Mouse (Mus musculus) CH12.LX (cell line): ENCODE data around the gene Zfp746. TPM values are rescaled to one million over a fixed set of nuclear protein-coding genes. Genes with fewer than 3 reads are reported as not detected.

ENCODE experiments used
- DNase-seq: peaks from one replicate; pipeline ENCODE4 v3.0.0-alpha.2; 2013; ENCODE audit errors: extremely low read depth
- H3K27ac ChIP-seq: 2 replicates; pipeline ENCODE4 v1.5.1; 2012; ENCODE audit warnings: low read depth, mild to moderate bottlenecking, control low read depth, moderate library complexity; ENCODE audit not compliant: insufficient read depth
- H3K27me3 ChIP-seq: replicated peaks from 2 replicates; pipeline ENCODE3; 2012; ENCODE audit warnings: inconsistent platforms
- H3K36me3 ChIP-seq, 2 experiments: replicated peaks in 1 of 2; 2 replicates each; pipeline versions ENCODE3 to v1.6.1; 2012; ENCODE audit warnings: inconsistent platforms in 1 of 2, low read length in 1 of 2, mild to moderate bottlenecking in 1 of 2, mixed read lengths in 1 of 2, moderate library complexity in 1 of 2; ENCODE audit not compliant: control insufficient read depth in 1 of 2, insufficient read depth in 1 of 2
- H3K4me1 ChIP-seq, 2 experiments: 2 replicates each; pipeline ENCODE4 v1.6.1; 2012; ENCODE audit warnings: inconsistent platforms in 1 of 2, moderate library complexity in 1 of 2; ENCODE audit not compliant: insufficient read depth in 2 of 2, control insufficient read depth in 1 of 2
- H3K4me2 ChIP-seq: 2 replicates; pipeline ENCODE4 v1.6.1; 2012; ENCODE audit warnings: low read depth, mild to moderate bottlenecking, control low read depth; ENCODE audit not compliant: poor library complexity, insufficient read depth, severe bottlenecking
- H3K4me3 ChIP-seq, 3 experiments: fragments of 150-350 bp in 1 of 3; sonication (generic) in 1 of 3; replicated peaks in 1 of 3; 2 replicates each; pipeline versions ENCODE3 to v1.5.1; 2011 to 2012; ENCODE audit warnings: low read depth in 2 of 3, low read length in 2 of 3, mild to moderate bottlenecking in 2 of 3, moderate library complexity in 2 of 3, control low read depth in 1 of 3, improper control_type of control experiment in 1 of 3, inconsistent platforms in 1 of 3, mixed read lengths in 1 of 3; ENCODE audit not compliant: poor library complexity in 1 of 3
- H3K79me2 ChIP-seq: replicated peaks from 2 replicates; pipeline ENCODE4 v1.6.1; 2012; ENCODE audit warnings: mild to moderate bottlenecking, moderate library complexity; ENCODE audit not compliant: control insufficient read depth, poor library complexity, insufficient read depth, severe bottlenecking; ENCODE audit errors: extremely low read depth
- H3K9ac ChIP-seq: 2 replicates; pipeline ENCODE4 v1.6.1; 2012; ENCODE audit warnings: low read depth, mild to moderate bottlenecking, control low read depth, moderate library complexity; ENCODE audit not compliant: insufficient read depth
- H3K9me3 ChIP-seq: replicated peaks from 2 replicates; pipeline ENCODE3; 2012; ENCODE audit warnings: low read length, inconsistent platforms, mixed read lengths
- CTCF ChIP-seq, 2 experiments: IDR thresholded peaks in 1 of 2; conservative IDR thresholded peaks in 1 of 2; 2 replicates each; pipeline ENCODE4 v1.5.1; 2011 to 2012; ENCODE audit warnings: low read depth in 2 of 2, low read length in 2 of 2, improper control_type of control experiment in 1 of 2, inconsistent platforms in 1 of 2, mild to moderate bottlenecking in 1 of 2, moderate library complexity in 1 of 2
- EP300 ChIP-seq: IDR thresholded peaks from 2 replicates; pipeline ENCODE4 v1.6.1; 2011; ENCODE audit warnings: low read length, improper control_type of control experiment
- GABPA ChIP-seq: IDR thresholded peaks from 2 replicates; pipeline ENCODE4 v1.6.1; 2012; ENCODE audit warnings: low read depth, low read length, improper control_type of control experiment, inconsistent platforms; ENCODE audit not compliant: insufficient replicate concordance
- IRF4 ChIP-seq: IDR thresholded peaks from 2 replicates; pipeline ENCODE4 v1.6.1; 2014; ENCODE audit warnings: low read depth, mild to moderate bottlenecking, inconsistent platforms, low read length, improper control_type of control experiment
- JUN ChIP-seq: IDR thresholded peaks from 2 replicates; pipeline ENCODE4 v1.6.1; 2011; ENCODE audit warnings: low read depth, mild to moderate bottlenecking, low read length, improper control_type of control experiment, moderate library complexity; ENCODE audit not compliant: insufficient read depth
- JUND ChIP-seq: conservative IDR thresholded peaks from 2 replicates; pipeline ENCODE4 v1.6.1; 2011; ENCODE audit warnings: low read depth, low read length, improper control_type of control experiment
- KAT2A ChIP-seq: IDR thresholded peaks from 2 replicates; pipeline ENCODE4 v1.6.1; 2012; ENCODE audit warnings: low read length, improper control_type of control experiment, inconsistent platforms; ENCODE audit not compliant: insufficient replicate concordance
- MAZ ChIP-seq: IDR thresholded peaks from 2 replicates; pipeline ENCODE4 v1.6.1; 2012; ENCODE audit warnings: low read depth, mild to moderate bottlenecking, inconsistent platforms, low read length, improper control_type of control experiment, moderate library complexity
- MXI1 ChIP-seq: IDR thresholded peaks from 2 replicates; pipeline ENCODE4 v1.6.1; 2011; ENCODE audit warnings: mild to moderate bottlenecking, low read depth, low read length, improper control_type of control experiment
- RCOR1 ChIP-seq: conservative IDR thresholded peaks from 2 replicates; pipeline ENCODE4 v1.6.1; 2012; ENCODE audit warnings: low read depth, mild to moderate bottlenecking, inconsistent platforms, low read length, improper control_type of control experiment
- SMC3 ChIP-seq: IDR thresholded peaks from 2 replicates; pipeline ENCODE4 v1.6.1; 2011; ENCODE audit warnings: low read depth, low read length, improper control_type of control experiment
- ZMIZ1 ChIP-seq: IDR thresholded peaks from 2 replicates; pipeline ENCODE4 v1.6.1; 2012; ENCODE audit warnings: low read depth, mild to moderate bottlenecking, inconsistent platforms, low read length, improper control_type of control experiment
- ZNF384 ChIP-seq: IDR thresholded peaks from 2 replicates; pipeline ENCODE4 v1.6.1; 2012; ENCODE audit warnings: low read depth, low read length, improper control_type of control experiment, inconsistent platforms
- dilution Hi-C: fragments of 300-500 bp; cut with MboI; formaldehyde crosslinking; loops from 2 replicates; pipeline ENCODE4 v1.14.3; 2020; ENCODE audit warnings: low sequenced_read_pairs; ENCODE audit not compliant: extremely low pct_unique_long_range_greater_than_20kb, extremely low pct_ligation_motif_present
- in situ Hi-C: fragments of 300-500 bp; cut with MboI; formaldehyde crosslinking; loops from 3 replicates; pipeline ENCODE4 v1.14.3; 2019; ENCODE audit warnings: low sequenced_read_pairs, low pct_ligation_motif_present, low pct_unique_long_range_greater_than_20kb, mixed read lengths
- polyA plus RNA-seq: library from polyadenylated mRNA; unstranded; fragments of >175 nt; gene quantifications from 2 replicates; pipeline ENCODE4 v1.2.1, GENCODE M21; 2012; ENCODE audit warnings: low read depth; ENCODE audit not compliant: insufficient read length
- total RNA-seq, 2 experiments: library from RNA; depleted of rRNA; stranded (reverse); fragments of 300-350 nt in 1 of 2; fragments of >200 nt in 1 of 2; gene quantifications; 2 replicates each; pipeline ENCODE4 v1.2.3; 2012 to 2014

Zfp746 gene
- total and polyA plus RNA-seq, 3 experiments, result 17.9 to 18.8 (median 18.3) TPM

GRCm38 (mm10) chr6:48025905-48026660, 60.3 kb downstream of the Zfp746 start:
- dilution Hi-C loops (no loop called here), in situ Hi-C loops (no loop called here)
- Histone ChIP-seq H3K9me3 (peaks cover 12% of the 10 kb centered on the region), H3K9ac (no peak overlapping the region), H3K4me2 (no peak overlapping the region), H3K27ac (no peak overlapping the region), H3K4me3 (no peak overlapping the region), H3K27me3 (no peaks in the 10 kb centered on the region), H3K36me3 (peaks cover 41 to 77% of the 10 kb centered on the region in 2 experiments), H3K79me2 (no peaks in the 10 kb centered on the region), H3K4me1 (peaks cover 0 to 8% of the 10 kb centered on the region in 2 experiments; a peak in 1 of 4 replicates)
- DNase-seq, result no peak
- TF ChIP-seq EP300, result no peak
- TF ChIP-seq ZNF384, result no peak
- TF ChIP-seq MAZ, result no peak
- peak in 1 of 2 experiments; percentile 25; a peak in 2 of 4 replicates for TF ChIP-seq CTCF (conservative IDR thresholded peaks at IDR 0.05 in 1 of 2, IDR thresholded peaks at IDR 0.05 in 1 of 2; ENCODE audit: low read depth in 2 of 2, low read length in 2 of 2)
- no peak for TF ChIP-seq GABPA
- TF ChIP-seq, all 38 proteins: peak for 1

- no peaks in the 10 kb centered on the region for H3K79me2 ChIP-seq
- no peak for TF ChIP-seq JUND
- no peak for TF ChIP-seq SMC3
- no peak for TF ChIP-seq CTCF (conservative IDR thresholded peaks at IDR 0.05 in 1 of 2, IDR thresholded peaks at IDR 0.05 in 1 of 2; ENCODE audit: low read depth in 2 of 2, low read length in 2 of 2)
- TF ChIP-seq KAT2A, result no peak
- no peak for TF ChIP-seq IRF4
- no peak for TF ChIP-seq MXI1
- TF ChIP-seq ZMIZ1, result no peak
- no peak for TF ChIP-seq JUN
- TF ChIP-seq RCOR1, result no peak
- TF ChIP-seq MAZ, result no peak
- no peak for DNase-seq
- H3K9ac ChIP-seq, result no peak overlapping the region
- dilution Hi-C loops, result no loop called here
- no peak overlapping the region for H3K4me3 ChIP-seq
- in situ Hi-C loops, result no loop called here
- H3K4me2 ChIP-seq, result no peak overlapping the region
- no peaks in the 10 kb centered on the region for H3K27me3 ChIP-seq
- H3K4me1 ChIP-seq, result peaks cover 0 to 8% of the 10 kb centered on the region in 2 experiments; a peak in 1 of 4 replicates
- H3K36me3 ChIP-seq, result peaks cover 40 to 68% of the 10 kb centered on the region in 2 experiments
- H3K9me3 ChIP-seq, result peaks cover 12% of the 10 kb centered on the region
- no peak overlapping the region for H3K27ac ChIP-seq
Observed at GRCm38 (mm10) chr6:48024994-48025345, 61.4 kb downstream of the Zfp746 start.
